Mouse (Mus musculus) forebrain, postnatal 0 days (tissue): ENCODE data around the gene P2rx6. TPM values are rescaled to one million over a fixed set of nuclear protein-coding genes. Genes with fewer than 3 reads are reported as not detected.
A peak's percentile ranks its signal among the peaks of the same experiment; 100 is the strongest.
"Not testable (repeated sequence)": the region's sequence is repeated elsewhere in the genome, so short reads cannot be mapped to it uniquely, and the experiment has no call there.

ENCODE experiments used
- ATAC-seq: fragments of 200-750 bp; cut with Nextera tagmentation; 2 replicates; pipeline ENCODE4 v1.8.0; 2017; ENCODE audit warnings: mild to moderate bottlenecking, moderate library complexity
- DNase-seq: peaks from one replicate; pipeline ENCODE4 v3.0.0-alpha.2; 2015
- H3K27ac ChIP-seq: fragments of 300-500 bp; sonication (generic); 2 replicates; pipeline ENCODE4 v1.5.1; 2014; ENCODE audit warnings: low read depth, mild to moderate bottlenecking, antibody characterized with exemption, low read length, moderate library complexity, mixed read lengths
- H3K27me3 ChIP-seq: fragments of 300-500 bp; sonication (generic); 2 replicates; pipeline ENCODE4 v1.6.1; 2014; ENCODE audit warnings: mild to moderate bottlenecking, low read length, mixed read lengths; ENCODE audit not compliant: insufficient read depth
- H3K36me3 ChIP-seq: fragments of 300-500 bp; sonication (generic); 2 replicates; pipeline ENCODE4 v1.6.1; 2014; ENCODE audit warnings: mild to moderate bottlenecking, moderate library complexity; ENCODE audit not compliant: insufficient read depth
- H3K4me1 ChIP-seq: fragments of 300-500 bp; sonication (generic); 2 replicates; pipeline ENCODE4 v1.6.1; 2014; ENCODE audit warnings: antibody characterized with exemption; ENCODE audit not compliant: insufficient read depth
- H3K4me2 ChIP-seq: fragments of 300-500 bp; sonication (generic); 2 replicates; pipeline ENCODE4 v1.6.1; 2014; ENCODE audit warnings: low read depth, mild to moderate bottlenecking, moderate library complexity
- H3K4me3 ChIP-seq: fragments of 300-500 bp; sonication (generic); 2 replicates; pipeline ENCODE4 v1.5.1; 2014; ENCODE audit warnings: low read depth, low read length, mixed read lengths
- H3K9ac ChIP-seq: fragments of 300-500 bp; sonication (generic); 2 replicates; pipeline ENCODE4 v1.6.1; 2014; ENCODE audit warnings: mild to moderate bottlenecking
- H3K9me3 ChIP-seq: fragments of 300-500 bp; sonication (generic); 2 replicates; pipeline ENCODE4 v1.6.1; 2016; ENCODE audit warnings: low read length
- CTCF ChIP-seq: sonication (generic); IDR thresholded peaks from 2 replicates; pipeline ENCODE4 v1.5.1; 2016; ENCODE audit warnings: antibody characterized with exemption, control low read depth, low read depth
- WGBS: fragments of 180-500 bp; shearing (Covaris S2); extraction: QIAGEN DNeasy Blood & Tissue Kit; methylation state at CpG from one replicate; pipeline ENCODE4 v1.1.7; 2014; 5-methylcytosine and 5-hydroxymethylcytosine counted together
- polyA plus RNA-seq: library from polyadenylated mRNA; unstranded; fragments of >200 nt; fragmentation: Nextera tagmentation; extraction: Ambion mirVana; gene quantifications from 2 replicates; pipeline ENCODE4 v1.2.1, GENCODE M21; 2015
- total RNA-seq: library from RNA; depleted of rRNA; stranded (reverse); fragments of >200 nt; gene quantifications from 2 replicates; pipeline ENCODE4 v1.2.3, GENCODE M21; 2014

P2rx6 gene
- total and polyA plus RNA-seq, 2 experiments from 2014 or later, result 1.9 to 2.8 TPM

GRCm38 (mm10) chr16:17553910-17554685, 7.6 kb upstream of the P2rx6 start:
- H3K27me3 ChIP-seq, result no peaks in the 10 kb centered on the region
- no peaks in the 10 kb centered on the region for H3K36me3 ChIP-seq
- ATAC-seq (peak; percentile 97), DNase-seq (peak; percentile 60)
- H3K27ac ChIP-seq, result no peak overlapping the region
- TF ChIP-seq CTCF, result no peak
- H3K9ac ChIP-seq, result no peak overlapping the region
- peak overlapping the region; percentile 40 for H3K4me2 ChIP-seq
- no peaks in the 10 kb centered on the region for H3K4me1 ChIP-seq
- H3K4me3 ChIP-seq, result peak overlapping the region; percentile 13; the same call in 1 of the 2 replicates
- 8% methylated on average over 18 of the region's 18 CpGs for WGBS
- H3K9me3 ChIP-seq, result no peaks in the 10 kb centered on the region

- not testable (repeated sequence) for DNase-seq, H3K4me3 ChIP-seq, ATAC-seq, H3K9ac ChIP-seq, H3K36me3 ChIP-seq, H3K4me1 ChIP-seq, H3K27me3 ChIP-seq, H3K9me3 ChIP-seq, H3K27ac ChIP-seq, H3K4me2 ChIP-seq
- WGBS, result 12% methylated on average over 4 of the region's 4 CpGs
Observed at GRCm38 (mm10) chr16:17554702-17555101, 7.0 kb upstream of the P2rx6 start.

- DNase-seq, result no peak
- TF ChIP-seq CTCF, result no peak
- H3K27ac ChIP-seq, result no peak overlapping the region
- H3K36me3 ChIP-seq, result no peaks in the 10 kb centered on the region
- no peaks in the 10 kb centered on the region for H3K27me3 ChIP-seq
- no peaks in the 10 kb centered on the region for H3K4me1 ChIP-seq
- H3K9me3 ChIP-seq, result no peaks in the 10 kb centered on the region
- no peak for ATAC-seq
- no peak overlapping the region for H3K4me3 ChIP-seq
- no peak overlapping the region for H3K9ac ChIP-seq
- 89% methylated on average over 4 of the region's 4 CpGs for WGBS
- H3K4me2 ChIP-seq, result no peak overlapping the region
Observed at GRCm38 (mm10) chr16:17556180-17556579, 5.5 kb upstream of the P2rx6 start.

GRCm38 (mm10) chr16:17556907-17557306, 4.8 kb upstream of the P2rx6 start:
- H3K27me3 ChIP-seq, result peaks cover 3% of the 10 kb centered on the region; the same call in 1 of the 2 replicates
- no peak for TF ChIP-seq CTCF
- 0 out of 2 replicates have a peak, but pooled peaks cover 5% of the 10 kb centered on the region for H3K4me1 ChIP-seq
- 62% methylated on average over 4 of the region's 4 CpGs for WGBS
- no peak overlapping the region for H3K27ac ChIP-seq
- H3K4me3 ChIP-seq, result no peak overlapping the region
- no peaks in the 10 kb centered on the region for H3K9me3 ChIP-seq
- ATAC-seq (no peak), DNase-seq (no peak)
- H3K4me2 ChIP-seq, result no peak overlapping the region
- H3K36me3 ChIP-seq, result no peaks in the 10 kb centered on the region
- H3K9ac ChIP-seq, result no peak overlapping the region

GRCm38 (mm10) chr16:17557947-17558480, 3.7 kb upstream of the P2rx6 start:
- Histone ChIP-seq H3K27me3 (peaks cover 5% of the 10 kb centered on the region; the same call in 1 of the 2 replicates), H3K4me3 (no peak overlapping the region), H3K36me3 (no peaks in the 10 kb centered on the region), H3K4me2 (no peak overlapping the region), H3K4me1 (0 out of 2 replicates have a peak, but pooled peaks cover 5% of the 10 kb centered on the region), H3K9ac (no peak overlapping the region), H3K9me3 (no peaks in the 10 kb centered on the region), H3K27ac (no peak overlapping the region)
- ATAC-seq (0 out of 2 replicates have a peak, but pooled peaks have one; percentile 10), DNase-seq (peak; percentile 78)
- WGBS, result 1% methylated on average over 5 of the region's 5 CpGs
- peak; percentile 98 for TF ChIP-seq CTCF

GRCm38 (mm10) chr16:17558811-17559210, 2.9 kb upstream of the P2rx6 start:
- ATAC-seq (no peak), DNase-seq (no peak)
- 3% methylated on average over 5 of the region's 5 CpGs for WGBS
- 0 out of 2 replicates have a peak, but pooled peaks cover 5% of the 10 kb centered on the region for H3K4me1 ChIP-seq
- no peak overlapping the region for H3K4me2 ChIP-seq
- H3K27ac ChIP-seq, result no peak overlapping the region
- H3K9ac ChIP-seq, result no peak overlapping the region
- H3K9me3 ChIP-seq, result no peaks in the 10 kb centered on the region
- TF ChIP-seq CTCF, result no peak
- no peaks in the 10 kb centered on the region for H3K36me3 ChIP-seq
- H3K27me3 ChIP-seq, result peaks cover 5% of the 10 kb centered on the region; the same call in 1 of the 2 replicates
- no peak overlapping the region for H3K4me3 ChIP-seq

- Histone ChIP-seq H3K27me3 (peaks cover 5% of the 10 kb centered on the region; the same call in 1 of the 2 replicates), H3K36me3 (no peaks in the 10 kb centered on the region), H3K4me2 (no peak overlapping the region), H3K9ac (no peak overlapping the region), H3K27ac (no peak overlapping the region), H3K9me3 (no peaks in the 10 kb centered on the region), H3K4me3 (no peak overlapping the region), H3K4me1 (0 out of 2 replicates have a peak, but pooled peaks cover 5% of the 10 kb centered on the region)
- no peak for TF ChIP-seq CTCF
- 63% methylated on average over 9 of the region's 9 CpGs for WGBS
- ATAC-seq (no peak), DNase-seq (no peak)
Observed at GRCm38 (mm10) chr16:17559396-17560027, 2.2 kb upstream of the P2rx6 start.
